Mouse (Mus musculus): ENCODE results near the gene Vmn1r229. TPM values are rescaled to one million over a fixed set of nuclear protein-coding genes. Genes with fewer than 3 reads are reported as not detected.

The Vmn1r229 gene
- polyA plus RNA-seq (2015; fragmentation: Nextera tagmentation; extraction: Ambion mirVana) = not detected in 2 replicates

DNA sequence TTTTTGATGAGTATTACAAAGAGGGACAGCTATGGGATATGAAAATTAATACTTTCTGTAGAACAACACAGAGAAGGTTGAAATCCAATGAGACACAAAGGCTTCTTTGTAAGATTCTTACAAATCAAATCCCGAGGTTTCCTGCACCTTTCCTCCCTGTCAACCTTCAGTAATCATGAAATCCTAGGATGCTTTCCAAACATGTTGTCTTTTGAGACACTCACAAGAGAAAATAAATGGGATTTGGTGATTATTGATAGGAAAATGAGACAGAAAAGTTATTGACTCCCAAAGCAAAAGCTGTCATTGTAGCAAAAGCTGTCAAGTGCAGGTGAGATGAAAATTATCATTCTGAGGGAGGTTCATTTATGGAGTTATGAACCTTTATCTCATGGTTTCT is at the start of gene Vmn1r229:
Gene Vmn1r229, plus strand, starts transcription at position 301 of the 400 bp plus-strand sequence.
- no peak within 1 kb of the TSS for H3K9ac ChIP-seq
- no peak within 1 kb of the TSS for H3K4me2 ChIP-seq
- 69% methylated on average over 1 of the region's 1 CpGs for WGBS
- no peaks in the 10 kb centered on the region for H3K4me1 ChIP-seq (replicated peaks)
- no peak within 1 kb of the TSS for H3K27ac ChIP-seq (replicated peaks)
- ATAC-seq (ENCODE audit: low read depth) = no peak
- no peaks in the 10 kb centered on the region for H3K27me3 ChIP-seq
- H3K9me3 ChIP-seq = 0 out of 2 replicates have a peak, but pooled peaks cover 12% of the 10 kb centered on the region
- no peaks in the 10 kb centered on the region for H3K36me3 ChIP-seq
- H3K4me3 ChIP-seq = no peak within 1 kb of the TSS

GRCm38 (mm10) chr17:20786057-20786456 is 25.3 kb upstream of the Vmn1r229 start, which contains the start of gene Vmn1r228:
Gene Vmn1r228, minus strand, starts transcription at chr17:20786157.
- H3K9ac ChIP-seq = no peak within 1 kb of the TSS
- no peak within 1 kb of the TSS for H3K4me2 ChIP-seq
- H3K4me3 ChIP-seq = no peak within 1 kb of the TSS
- no peaks in the 10 kb centered on the region for H3K36me3 ChIP-seq
- no peaks in the 10 kb centered on the region for H3K4me1 ChIP-seq (replicated peaks)
- no peak for ATAC-seq (ENCODE audit: low read depth)
- H3K27ac ChIP-seq (replicated peaks) = no peak within 1 kb of the TSS
- no peaks in the 10 kb centered on the region for H3K27me3 ChIP-seq
- peaks cover 32% of the 10 kb centered on the region for H3K9me3 ChIP-seq

DNA sequence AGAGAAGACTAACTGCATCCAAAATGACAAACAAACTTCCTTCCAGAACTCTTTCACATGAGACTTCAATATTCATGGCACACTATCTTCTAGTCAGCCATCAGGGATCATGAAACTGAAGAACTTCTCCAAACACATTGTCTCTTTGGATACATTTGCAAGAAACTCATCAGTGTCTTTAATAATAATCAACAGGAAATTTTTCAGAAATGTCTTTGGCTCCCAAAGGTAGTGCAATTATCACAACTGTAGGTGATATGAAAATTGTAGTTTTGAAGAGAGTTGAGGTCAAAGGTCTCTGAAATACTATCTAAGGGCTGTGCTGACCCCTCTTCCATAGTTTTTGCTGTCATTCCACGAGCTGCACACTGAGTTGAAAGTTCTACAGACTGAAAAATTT is 28.8 kb downstream of the Vmn1r229 start, which contains the start of gene Vmn1r230:
Gene Vmn1r230, plus strand, starts transcription at position 301 of the 400 bp plus-strand sequence.
- 24% methylated on average over 1 of the region's 1 CpGs for WGBS
- no peak for ATAC-seq (ENCODE audit: low read depth)
- H3K4me2 ChIP-seq = no peak within 1 kb of the TSS

More for the DNA sequence above, 28.8 kb downstream of the Vmn1r229 start, which contains the start of gene Vmn1r230:
- Histone ChIP-seq H3K27me3 (no peaks in the 10 kb centered on the region), H3K4me3 (no peak within 1 kb of the TSS), H3K9me3 (peaks cover 4% of the 10 kb centered on the region), H3K36me3 (no peaks in the 10 kb centered on the region), H3K4me1 (replicated peaks) (no peaks in the 10 kb centered on the region), H3K27ac (replicated peaks) (no peak within 1 kb of the TSS), H3K9ac (no peak within 1 kb of the TSS)

Other genes starting within 250 kb of the Vmn1r229 start
- gene Vmn2r109, start 246.8 kb upstream of the Vmn1r229 start, polyA plus RNA-seq (2015; fragmentation: Nextera tagmentation; extraction: Ambion mirVana) = not detected in 2 replicates
- not detected in 2 replicates for gene Vmn2r110, start 215.1 kb upstream of the Vmn1r229 start, polyA plus RNA-seq (2015; fragmentation: Nextera tagmentation; extraction: Ambion mirVana)
- gene Fpr-rs3, start 186.7 kb upstream of the Vmn1r229 start, polyA plus RNA-seq (2015; fragmentation: Nextera tagmentation; extraction: Ambion mirVana) = not detected in 2 replicates
- gene Vmn1r226, start 128.7 kb upstream of the Vmn1r229 start, polyA plus RNA-seq (2015; fragmentation: Nextera tagmentation; extraction: Ambion mirVana) = not detected in 2 replicates
- gene Vmn1r227, start 81.7 kb upstream of the Vmn1r229 start, polyA plus RNA-seq (2015; fragmentation: Nextera tagmentation; extraction: Ambion mirVana) = not detected in 2 replicates
- gene Vmn1r228, start 25.4 kb upstream of the Vmn1r229 start, polyA plus RNA-seq (2015; fragmentation: Nextera tagmentation; extraction: Ambion mirVana) = not detected in 2 replicates
- not detected in 2 replicates for gene Vmn1r230, start 28.9 kb downstream of the Vmn1r229 start, polyA plus RNA-seq (2015; fragmentation: Nextera tagmentation; extraction: Ambion mirVana)
- not detected in 2 replicates for gene Vmn1r231, start 93.5 kb downstream of the Vmn1r229 start, polyA plus RNA-seq (2015; fragmentation: Nextera tagmentation; extraction: Ambion mirVana)
- not detected in 2 replicates for gene Vmn1r232, start 108.2 kb downstream of the Vmn1r229 start, polyA plus RNA-seq (2015; fragmentation: Nextera tagmentation; extraction: Ambion mirVana)
- gene Ppp2r1a, start 133.8 kb downstream of the Vmn1r229 start, polyA plus RNA-seq (2015; fragmentation: Nextera tagmentation; extraction: Ambion mirVana) = 664 and 692 TPM in 2 replicates
- not detected in 2 replicates for gene Vmn1r233, start 184.9 kb downstream of the Vmn1r229 start, polyA plus RNA-seq (2015; fragmentation: Nextera tagmentation; extraction: Ambion mirVana)
- gene Zfp160, start 197.3 kb downstream of the Vmn1r229 start, polyA plus RNA-seq (2015; fragmentation: Nextera tagmentation; extraction: Ambion mirVana) = 14.5 and 16.7 TPM in 2 replicates

All from neural tube, embryonic 13.5 days (tissue).